Mouse (Mus musculus) CH12F3 (cell line): ENCODE data around the gene Dpf1.

ENCODE experiments used
- in situ Hi-C: fragments of 300-500 bp; cut with MboI; formaldehyde crosslinking; loops from 2 replicates; pipeline ENCODE4 v1.14.3; 2020; ENCODE audit warnings: low sequenced_read_pairs

Gene Dpf1

DNA sequence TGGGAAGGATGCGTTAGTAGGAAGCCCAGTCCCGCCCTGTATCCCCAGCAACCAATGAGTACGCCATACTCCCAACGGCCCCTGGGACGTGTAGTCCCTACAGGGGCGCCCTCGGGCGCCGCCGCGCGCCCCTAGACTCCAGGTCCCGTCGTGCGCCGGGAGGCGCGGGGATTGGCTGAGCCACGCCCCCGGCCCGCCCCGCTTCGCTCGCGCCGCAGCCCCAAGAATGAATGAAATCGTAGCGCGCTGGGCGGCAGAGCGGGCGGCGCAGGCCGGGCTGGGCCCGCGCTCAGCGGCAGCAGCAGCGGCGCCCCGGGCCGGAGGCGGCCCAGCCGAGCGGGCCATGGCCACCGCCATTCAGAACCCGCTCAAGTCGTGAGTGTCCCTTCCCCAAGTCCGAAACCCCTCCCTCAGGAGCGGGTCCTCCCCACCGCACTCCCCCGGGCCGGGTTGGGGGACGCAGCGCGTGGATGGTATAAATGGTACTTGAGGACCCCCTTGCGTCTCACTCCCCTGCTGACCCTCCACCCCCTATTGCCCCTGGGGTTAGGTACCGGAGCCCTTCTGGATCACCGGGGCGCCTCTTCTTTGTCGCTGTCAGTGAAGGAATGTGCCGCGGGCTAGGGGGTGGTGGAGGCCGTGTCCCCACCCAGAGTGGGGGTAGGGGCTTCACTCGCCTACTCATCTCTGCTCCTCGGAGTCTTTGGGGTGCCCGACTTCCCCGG, at the start of gene Dpf1:
Gene Dpf1 (plus strand): TSS at position 214 of the 725 bp plus-strand sequence.
- in situ Hi-C loops, result no loop called here

DNA sequence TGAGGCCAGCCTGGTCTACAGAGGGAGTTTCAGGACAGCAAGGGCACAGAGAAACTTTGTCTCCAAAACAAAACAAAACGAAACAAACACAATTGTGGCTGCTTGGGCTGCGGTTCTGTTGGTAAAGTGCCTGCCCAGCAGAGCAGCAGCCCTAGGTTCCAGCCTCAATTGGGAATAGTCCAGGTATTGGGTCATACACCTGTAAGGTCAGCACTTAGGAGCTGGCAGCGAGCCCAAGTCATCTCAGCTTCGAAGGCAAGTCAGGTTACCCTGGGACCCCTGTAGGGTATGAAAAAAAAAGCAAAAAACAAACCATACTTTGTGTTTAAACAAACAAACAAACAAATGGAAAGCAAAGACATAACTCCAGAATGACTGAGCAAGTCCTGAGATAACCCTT, 47.9 kb upstream of the Dpf1 start:
- in situ Hi-C loops, result no loop called here

DNA sequence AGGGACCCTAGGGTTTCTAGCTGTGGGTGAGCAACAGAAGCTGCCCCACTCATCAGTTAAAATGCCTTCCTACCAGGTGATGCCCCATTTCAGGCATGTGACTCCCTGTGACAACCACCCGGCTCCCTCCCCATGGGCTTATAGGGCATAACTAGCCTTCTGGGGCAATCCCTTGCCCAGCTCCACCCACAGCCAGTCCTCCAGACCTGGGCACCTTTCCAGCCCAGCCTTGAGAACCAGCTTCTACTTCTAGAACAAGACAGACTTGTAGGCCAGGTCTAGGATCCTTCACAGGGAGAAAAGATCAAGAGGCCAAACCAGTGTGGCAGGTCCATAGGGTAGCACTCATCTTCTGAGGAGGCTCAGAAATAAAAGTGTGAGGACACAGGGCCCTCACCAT, 46.4 kb upstream of the Dpf1 start:
- in situ Hi-C loops, result no loop called here

DNA sequence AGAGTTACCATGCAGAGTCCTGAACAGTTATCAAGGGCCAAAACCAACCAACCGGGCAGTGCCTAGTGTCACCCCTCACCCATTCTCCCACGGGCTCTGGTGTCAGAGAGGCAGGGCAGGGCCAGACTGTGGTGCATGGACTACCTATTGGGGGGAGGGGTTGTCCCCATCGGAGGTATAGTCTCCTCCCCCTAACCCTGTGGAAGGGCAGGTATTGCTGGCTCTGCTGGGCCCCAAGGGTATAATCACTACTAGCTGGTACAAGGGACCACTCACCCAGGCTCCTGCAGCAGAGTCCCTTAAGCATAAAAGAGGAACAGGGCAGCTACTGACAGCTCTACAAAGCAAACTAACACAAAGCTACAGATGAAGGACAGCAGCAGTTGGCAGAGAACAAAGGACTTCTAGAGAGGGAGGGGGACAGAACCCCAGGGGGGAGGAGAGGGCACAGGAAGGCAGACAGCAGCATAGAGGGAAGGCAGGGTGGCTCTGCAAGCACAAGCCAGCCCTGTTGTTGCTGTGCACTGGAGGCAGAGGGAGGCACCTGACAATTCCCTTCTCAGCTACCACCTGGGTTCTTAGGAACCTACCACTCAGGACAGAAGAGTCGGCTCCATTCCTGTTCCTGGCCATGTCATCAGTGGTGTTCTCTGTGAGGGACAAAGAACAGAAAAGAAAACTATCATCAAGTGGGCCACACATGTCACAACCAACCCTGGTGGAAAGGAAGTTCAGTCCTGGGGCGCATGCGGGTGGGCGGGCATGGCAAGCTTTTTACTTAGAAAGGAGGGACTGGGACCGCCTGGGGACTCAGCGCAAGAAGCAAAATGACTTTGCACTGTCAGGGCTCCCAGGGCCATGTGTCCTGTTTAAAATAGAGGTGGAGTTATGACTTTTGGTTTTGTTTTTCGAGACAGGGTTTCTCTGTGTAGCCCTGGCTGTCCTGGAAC, 43.7 kb upstream of the Dpf1 start:
- in situ Hi-C loops, result no loop called here

DNA sequence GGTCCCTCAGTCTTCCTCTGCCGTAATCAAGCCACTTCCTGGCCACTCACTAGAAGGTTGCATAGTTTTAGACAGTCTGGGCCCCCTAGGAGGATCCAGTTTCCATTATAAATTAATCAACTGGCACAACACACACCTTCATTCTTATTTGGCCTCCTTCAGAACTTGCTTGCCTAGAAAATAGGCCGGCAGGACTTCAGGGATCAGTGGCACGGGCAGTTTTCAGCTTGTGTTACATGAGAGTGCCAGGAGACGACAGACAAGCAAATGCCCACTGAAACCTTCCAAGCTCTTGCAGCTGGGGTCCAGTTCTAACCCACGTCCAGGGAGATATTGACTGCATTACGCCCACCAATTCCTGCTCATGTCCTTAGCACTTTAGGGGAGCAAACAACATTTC, 41.6 kb upstream of the Dpf1 start:
- in situ Hi-C loops, result no loop called here

DNA sequence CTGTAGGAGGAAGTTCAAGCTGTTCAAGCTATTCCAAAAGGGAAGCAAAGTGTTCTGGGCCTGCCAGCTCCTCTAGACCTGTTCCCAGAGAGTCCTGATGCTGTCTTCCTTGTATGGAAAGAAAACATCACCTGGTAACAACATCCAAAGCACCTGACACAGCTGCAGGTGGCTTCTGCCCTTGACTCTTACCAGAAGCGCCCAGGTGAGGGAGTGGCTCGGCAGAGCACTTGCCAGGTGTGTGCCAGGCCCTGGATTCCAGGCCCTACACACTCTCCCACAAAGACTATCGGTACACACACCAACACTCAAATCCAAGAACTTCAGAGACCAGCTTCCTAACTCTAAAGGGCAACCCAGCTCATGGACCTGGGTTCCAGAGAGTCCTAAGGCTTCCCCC, 39.9 kb upstream of the Dpf1 start:
- in situ Hi-C loops, result no loop called here

DNA sequence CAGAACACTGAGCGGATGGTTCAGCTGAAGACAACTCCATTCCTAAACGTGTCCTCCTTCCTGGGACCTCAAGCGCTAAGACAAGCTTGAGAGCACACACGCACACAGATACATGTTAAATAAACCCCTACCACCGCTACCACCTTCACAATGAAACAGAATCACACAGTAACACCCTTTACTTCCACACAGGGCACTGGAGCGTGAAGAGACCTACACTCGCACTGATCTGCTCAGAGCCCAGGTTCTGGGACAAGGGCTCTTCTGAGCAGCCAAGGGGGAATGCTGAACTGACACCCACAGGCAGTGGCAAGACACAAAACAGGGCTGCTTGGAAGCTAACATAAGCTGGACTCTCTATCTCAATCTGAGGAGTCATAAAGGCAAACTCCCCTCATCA, 38.1 kb upstream of the Dpf1 start:
- in situ Hi-C loops, result no loop called here

DNA sequence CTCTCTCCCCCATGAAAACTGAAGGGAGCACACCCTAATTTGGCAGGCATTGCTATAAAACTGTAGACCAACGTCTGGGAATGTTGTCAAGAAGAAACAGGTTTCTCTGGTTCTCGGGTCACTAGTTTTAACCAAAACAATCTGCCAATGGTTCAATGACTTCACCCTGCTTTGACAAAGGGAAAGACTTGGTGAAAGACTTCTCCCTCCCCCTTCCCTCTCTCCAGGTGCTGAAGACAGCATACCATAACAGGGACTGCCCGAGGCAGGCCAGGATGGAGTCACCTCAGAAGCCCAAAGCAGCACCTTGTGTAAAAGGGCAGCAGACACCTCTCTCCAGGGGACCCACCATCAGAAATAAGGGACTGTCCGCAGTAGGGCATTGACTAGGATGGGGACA, 36.8 kb upstream of the Dpf1 start:
- in situ Hi-C loops, result no loop called here

DNA sequence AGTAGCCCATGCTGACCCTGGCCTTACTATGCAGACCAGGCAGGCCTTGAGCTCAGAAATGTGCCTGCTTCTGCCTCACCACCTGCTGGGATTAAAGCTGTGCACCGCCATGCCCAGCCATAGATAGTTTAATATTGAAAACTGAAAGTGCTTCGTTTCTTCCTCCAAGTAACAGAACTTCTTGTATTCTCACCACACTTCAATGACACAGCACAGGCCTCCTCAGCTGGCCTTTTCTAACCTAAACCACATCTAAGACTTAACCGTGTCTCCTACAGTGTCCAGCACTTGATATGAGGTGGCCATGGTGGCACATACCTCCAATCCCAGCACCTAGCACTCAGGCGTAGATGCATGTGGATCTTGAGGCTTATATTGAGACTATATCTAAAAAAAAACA, 33.3 kb upstream of the Dpf1 start:
- in situ Hi-C loops, result no loop called here

DNA sequence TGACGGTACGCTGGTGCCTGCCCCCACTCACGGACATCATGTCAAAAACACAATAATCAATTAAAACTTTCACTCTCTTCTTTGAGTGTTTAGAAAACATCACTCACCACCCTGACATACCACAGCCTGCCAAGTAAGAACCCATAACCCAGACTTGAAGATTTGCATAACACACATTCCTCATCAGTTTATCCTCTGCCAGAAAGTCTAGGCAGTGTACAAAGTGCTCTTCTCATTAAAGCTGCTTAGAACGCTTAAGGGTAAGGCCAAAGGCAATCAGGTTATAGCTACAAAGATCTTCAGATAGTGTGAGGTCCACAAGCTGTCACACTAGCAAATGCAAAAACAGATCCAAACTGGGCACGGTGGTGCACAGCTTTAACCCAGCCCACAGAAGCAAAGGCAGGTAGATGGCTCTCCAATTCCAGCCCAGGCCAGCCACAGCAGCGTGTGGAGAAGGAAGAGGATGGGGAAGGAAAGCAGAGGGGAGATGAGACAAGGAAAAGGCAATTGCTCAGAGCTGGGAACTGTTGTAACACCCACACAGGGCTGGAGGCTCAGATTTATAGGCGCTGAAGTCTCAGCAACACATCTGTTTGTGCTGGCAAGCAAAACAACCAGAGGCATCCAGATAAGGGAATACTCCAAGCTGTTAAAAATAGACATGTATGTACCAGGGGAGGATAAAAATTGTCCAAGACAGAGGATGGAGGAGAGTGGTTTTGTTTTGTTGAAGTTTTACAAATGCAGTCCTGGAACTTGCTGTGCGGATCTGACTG, 31.9 kb upstream of the Dpf1 start:
- in situ Hi-C loops, result no loop called here

DNA sequence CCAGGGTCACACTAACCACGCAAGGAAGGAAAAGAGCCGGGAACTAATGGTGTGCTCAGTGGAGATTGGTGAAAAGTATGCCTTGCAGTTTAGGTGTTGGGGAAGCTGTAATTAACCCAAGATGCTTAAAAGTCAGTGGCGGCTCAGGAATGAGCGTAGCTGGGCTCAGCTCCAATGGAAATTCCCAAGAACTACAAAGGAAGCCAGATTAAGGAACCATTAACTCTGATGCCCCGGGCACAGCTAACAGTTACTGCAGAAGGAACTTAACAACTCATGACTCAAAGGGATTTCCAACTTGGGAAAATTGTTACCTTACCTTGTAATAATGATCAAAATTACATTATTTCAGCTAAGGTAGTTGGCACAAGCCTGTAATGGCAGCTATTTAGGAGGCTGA, 27.0 kb upstream of the Dpf1 start:
- in situ Hi-C loops, result no loop called here

DNA sequence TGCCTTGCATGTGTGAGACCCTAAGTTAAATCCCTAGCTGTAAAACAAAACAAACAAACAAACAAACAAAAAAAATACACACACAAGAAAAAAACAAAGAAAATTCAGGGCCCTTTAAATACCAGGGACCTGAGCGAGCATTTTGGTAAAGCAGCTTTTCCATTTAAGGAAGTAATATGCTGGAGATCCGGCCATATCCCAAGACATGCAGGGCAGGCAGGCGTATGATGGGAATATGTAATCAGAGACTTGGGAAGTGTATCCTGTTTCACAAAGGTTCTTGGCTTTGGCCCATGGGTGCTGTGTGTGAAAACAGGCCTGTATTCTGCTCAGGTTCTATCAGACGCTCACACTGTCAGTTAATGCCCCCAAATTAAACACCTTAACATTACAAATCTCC, 26.2 kb upstream of the Dpf1 start:
- in situ Hi-C loops, result no loop called here

DNA sequence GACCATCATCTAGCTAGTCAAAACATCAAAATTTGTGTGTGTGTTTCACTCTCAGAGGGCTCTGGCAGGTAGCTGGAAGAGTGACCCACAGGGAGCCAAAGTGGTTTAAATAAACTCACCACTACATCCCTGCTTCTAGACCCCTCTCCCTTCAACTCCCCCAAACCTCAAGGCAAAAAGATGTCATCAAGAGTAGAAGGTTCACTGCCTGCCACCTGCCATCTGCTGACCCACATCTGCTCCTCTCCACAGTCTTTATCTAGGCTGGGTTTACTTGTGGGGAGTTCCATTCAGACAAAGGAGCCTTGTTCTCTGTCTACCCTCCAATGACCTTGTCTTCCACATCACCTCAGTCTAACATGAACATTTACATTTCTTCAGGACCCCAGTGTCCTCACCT, 24.5 kb upstream of the Dpf1 start:
- in situ Hi-C loops, result no loop called here

DNA sequence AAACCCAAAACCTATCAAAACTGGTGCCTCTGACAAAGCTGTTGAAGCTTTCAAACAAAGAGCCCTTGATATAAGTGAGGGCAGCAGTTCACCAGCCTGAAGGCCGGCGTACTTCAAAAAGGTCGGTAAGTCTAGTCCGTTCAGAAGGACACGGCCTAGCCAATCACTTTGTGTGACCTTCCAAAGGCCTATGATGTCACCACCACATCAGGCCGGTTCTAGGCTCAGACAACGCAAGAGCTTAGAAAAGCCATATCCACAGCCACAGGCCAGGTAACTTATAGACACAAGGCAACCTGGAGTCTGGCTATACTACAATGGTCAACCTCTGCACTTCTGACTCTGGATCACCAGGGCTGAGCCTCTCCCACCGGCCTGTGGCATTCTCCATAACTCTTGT, 23.8 kb upstream of the Dpf1 start:
- in situ Hi-C loops, result no loop called here

DNA sequence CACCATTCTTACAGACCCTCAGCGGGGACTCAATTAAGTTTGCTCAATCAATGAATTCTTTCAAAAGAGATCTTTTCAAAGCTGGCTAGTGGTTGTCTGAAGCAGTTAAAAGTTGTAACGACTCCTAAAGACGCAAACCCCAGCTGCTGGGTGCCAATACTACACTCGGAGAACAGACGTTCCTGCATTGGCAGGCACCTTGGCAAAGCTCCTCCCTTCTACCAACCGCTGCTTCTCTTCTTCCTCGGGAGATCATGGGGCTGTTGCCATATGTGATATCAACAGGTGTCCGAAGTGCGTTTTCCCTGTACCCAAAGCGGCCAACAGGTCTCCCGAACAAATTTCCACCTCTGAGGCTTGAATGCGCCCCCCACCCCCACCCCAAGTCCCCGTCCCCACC, 22.9 kb upstream of the Dpf1 start:
- in situ Hi-C loops, result no loop called here

DNA sequence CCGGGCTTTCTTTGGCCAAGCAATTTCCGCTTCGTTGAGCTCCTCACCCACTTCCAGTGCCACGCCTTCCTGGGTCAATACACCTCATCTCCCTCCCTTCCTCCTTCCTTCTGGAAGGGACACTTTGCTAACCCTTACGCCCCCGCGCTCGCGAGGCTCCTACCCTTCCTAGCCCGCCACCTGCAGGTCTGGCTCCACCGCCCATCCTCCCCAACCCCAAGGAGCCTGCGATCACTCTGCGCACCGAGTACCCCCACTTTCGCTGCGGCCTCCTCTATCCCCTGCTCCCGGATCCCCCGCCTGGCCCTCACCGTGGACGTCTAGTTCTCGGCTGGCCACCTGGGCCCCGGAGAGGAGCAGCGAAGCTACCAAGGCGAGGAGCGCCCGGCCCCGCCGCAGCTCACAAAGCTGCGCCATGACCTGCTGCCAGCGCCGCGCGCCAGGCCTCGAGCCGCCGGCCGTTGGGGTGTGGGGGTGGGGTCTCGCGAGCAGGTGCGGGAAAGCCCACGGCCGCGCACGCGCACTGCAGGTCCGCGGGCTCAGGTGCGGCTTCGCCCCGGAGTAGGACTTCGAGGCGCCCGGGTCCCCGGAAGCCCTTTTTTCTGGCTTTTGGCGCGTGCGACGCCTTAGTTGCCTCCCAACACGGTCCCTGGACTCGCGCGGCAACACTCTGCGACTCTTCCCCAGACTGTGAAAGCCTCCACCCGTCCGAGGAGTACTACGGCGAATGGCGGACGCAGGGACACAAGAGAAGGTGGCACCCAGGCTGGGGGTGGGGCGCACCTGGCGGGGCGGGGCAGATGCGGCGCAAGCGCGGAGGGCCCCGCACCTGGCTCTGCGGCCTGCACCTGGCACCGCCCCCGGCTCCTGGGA, 22.3 kb upstream of the Dpf1 start, which contains the start of gene Spint2:
Gene Spint2 (minus strand): TSS at position 712 of the 873 bp plus-strand sequence.
- in situ Hi-C loops, result no loop called here

DNA sequence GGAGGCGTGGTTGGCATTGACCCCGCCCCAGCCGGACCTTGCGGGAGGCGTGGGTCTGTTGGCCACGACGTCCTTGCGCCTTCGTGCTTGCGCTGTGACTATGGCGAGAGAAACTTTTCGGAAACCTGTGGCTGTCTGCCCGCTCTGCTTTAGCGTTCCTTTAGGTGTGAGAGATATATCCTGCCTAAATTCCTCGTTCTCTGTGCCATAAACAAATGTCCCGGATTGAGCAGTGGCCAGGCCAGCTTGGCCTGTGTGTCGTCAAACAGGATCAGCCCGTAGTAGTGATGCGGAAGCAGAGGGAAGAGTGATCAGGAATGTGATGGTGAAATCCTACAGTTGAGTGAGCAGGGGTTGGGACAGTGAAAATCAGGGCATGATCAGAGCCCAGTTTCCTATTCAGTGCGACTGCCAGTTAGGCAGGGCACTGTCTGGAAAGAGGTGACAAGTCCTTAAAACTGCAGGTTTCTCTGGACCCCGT, 21.6 kb upstream of the Dpf1 start:
- in situ Hi-C loops, result no loop called here

DNA sequence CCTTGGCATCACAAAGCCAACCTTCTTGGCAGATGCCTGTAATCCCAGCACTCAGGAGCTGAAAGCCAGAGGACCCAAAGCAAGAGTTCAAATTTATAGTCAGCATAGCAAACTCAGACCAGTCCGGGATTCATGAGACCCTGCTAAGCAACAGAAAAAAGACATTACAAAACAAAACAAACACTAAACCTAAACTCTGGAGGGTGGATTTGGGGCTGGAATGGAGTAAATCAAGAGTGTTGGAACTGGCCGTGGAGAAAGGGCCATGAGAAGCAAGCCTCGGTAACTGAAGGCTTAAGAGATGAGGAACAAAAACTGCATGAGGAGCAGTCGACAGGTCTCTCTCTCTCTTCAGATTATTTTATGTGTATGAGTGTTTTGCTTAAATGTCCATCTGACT, 19.9 kb upstream of the Dpf1 start:
- in situ Hi-C loops, result no loop called here

DNA sequence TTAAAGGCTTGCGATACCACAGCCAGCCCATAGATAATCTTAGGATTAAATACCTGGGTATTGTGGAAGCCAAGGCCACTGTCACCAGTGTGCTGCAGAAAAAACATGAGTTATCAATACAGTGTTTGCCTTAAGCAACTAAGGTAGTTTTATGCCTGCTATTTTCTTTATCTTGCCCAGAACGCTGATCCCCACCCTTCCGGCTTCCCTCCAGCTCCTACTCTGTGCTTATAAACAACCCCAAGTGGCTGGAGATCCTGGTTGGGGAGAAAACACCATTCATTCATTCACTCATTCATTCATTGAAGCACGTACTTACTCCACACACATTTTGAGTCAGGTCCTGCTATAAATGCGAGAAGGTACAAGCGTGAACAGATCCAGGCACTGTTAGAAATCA, 19.2 kb upstream of the Dpf1 start:
- in situ Hi-C loops, result no loop called here

DNA sequence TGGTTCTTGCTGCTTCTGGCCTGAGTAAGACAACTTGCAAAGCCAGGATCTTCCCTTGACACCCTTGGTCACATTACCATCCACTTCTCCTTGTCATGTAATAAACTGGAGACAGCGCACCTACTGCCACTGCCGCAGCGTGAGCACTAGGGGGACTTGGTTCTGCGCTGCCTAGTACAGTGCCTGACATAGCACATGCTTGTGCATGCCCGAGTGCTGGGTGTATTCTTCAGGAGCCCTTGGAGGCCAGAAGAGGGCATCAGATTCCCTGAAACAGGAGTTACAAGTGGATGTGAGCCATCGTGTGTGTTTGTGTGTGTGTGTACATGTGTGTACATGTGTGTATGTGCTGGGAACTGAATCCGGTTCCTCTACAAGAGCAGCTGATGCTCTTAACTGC, 16.3 kb upstream of the Dpf1 start:
- in situ Hi-C loops, result no loop called here
